7 mouse cellular contexts compared by ENCODE assay signal in the genomic region with DNA sequence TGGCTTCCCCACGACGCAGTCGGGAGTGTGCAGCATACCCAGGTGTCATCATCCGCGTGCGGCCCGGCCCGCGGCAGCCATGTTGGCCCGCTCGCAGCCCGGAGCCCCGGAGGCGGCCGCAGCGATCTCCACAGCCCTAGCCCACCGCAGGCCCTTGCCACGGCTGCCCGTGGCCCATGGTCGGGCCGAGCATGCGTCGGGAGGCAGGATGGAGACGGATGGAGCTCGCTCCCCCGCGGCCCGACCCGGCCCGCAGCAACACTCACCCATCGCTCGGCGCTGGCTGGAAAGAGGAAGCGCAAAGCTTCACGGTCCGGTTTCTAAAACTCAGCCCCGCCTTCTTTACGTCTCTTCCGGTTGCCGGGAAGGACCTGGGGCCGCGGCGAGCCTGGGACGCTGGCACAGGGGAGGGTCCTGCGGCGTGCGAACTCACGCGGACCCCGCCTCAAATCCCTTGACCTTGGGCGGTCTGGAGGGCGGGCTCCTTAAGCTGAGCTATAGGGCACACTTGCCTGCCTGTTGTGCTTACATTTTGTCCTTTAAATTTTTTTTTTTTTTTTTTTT. TPM values are rescaled to one million over a fixed set of nuclear protein-coding genes. Genes with fewer than 3 reads are reported as not detected.
A peak's percentile ranks its signal among the peaks of the same experiment; 100 is the strongest.
DNase-seq lines count a peak whose midpoint lies in the region; ATAC-seq and TF ChIP-seq lines count a peak whose summit lies in the region.

Rps8 (minus strand) TSS at position 452 of the 564 bp plus-strand sequence.

- peak; percentile 87 for ATAC-seq in intestine, postnatal 0 days
- peak; percentile 89 for ATAC-seq in limb, embryonic 11.5 days (ENCODE audit: insufficient number of reproducible peaks, low FRiP score, low TSS enrichment, low read depth)
- ATAC-seq in midbrain, embryonic 14.5 days (ENCODE audit: low FRiP score, low TSS enrichment): peak; percentile 91

- H3K4me3 ChIP-seq in intestine, postnatal 0 days (ENCODE audit: low read depth, low read length): peak within 1 kb of the TSS; percentile 91
- peak within 1 kb of the TSS; percentile 98 for H3K4me3 ChIP-seq in limb, embryonic 11.5 days (ENCODE audit: low read depth, low read length)
- H3K4me3 ChIP-seq in midbrain, embryonic 14.5 days (replicated peaks; ENCODE audit: low read depth, low read length): peak within 1 kb of the TSS; percentile 96

- peak; percentile 91 for DNase-seq in adrenal gland, postnatal 10 days
- DNase-seq in embryo, embryonic 9.5 days (ENCODE audit: extremely low spot score): peak; percentile 92
- no peak for DNase-seq in gonadal fat pad, adult 2 months (ENCODE audit: low read depth)
- peak; percentile 93 for DNase-seq in limb, embryonic 11.5 days (ENCODE audit: low spot score)
- DNase-seq in midbrain, embryonic 14.5 days: peak; percentile 95
- peak; percentile 77 to 81 for DNase-seq in spleen, adult 18-20 months

- peak within 1 kb of the TSS; percentile 86 for H3K27ac ChIP-seq in intestine, postnatal 0 days (ENCODE audit: low read depth, low read length)
- peak within 1 kb of the TSS; percentile 93 for H3K27ac ChIP-seq in limb, embryonic 11.5 days (replicated peaks; ENCODE audit: low read depth, low read length)
- peak within 1 kb of the TSS; percentile 93 for H3K27ac ChIP-seq in midbrain, embryonic 14.5 days (replicated peaks; ENCODE audit: low read depth, low read length)

- H3K4me1 ChIP-seq in intestine, postnatal 0 days (replicated peaks; ENCODE audit: control insufficient read depth, insufficient read depth, low read length): 0 out of 2 replicates have a peak, but pooled peaks cover 4% of the 10 kb centered on the region
- 0 out of 2 replicates have a peak, but pooled peaks cover 3% of the 10 kb centered on the region for H3K4me1 ChIP-seq in limb, embryonic 11.5 days (ENCODE audit: control insufficient read depth, insufficient read depth, low read length)
- 0 out of 2 replicates have a peak, but pooled peaks cover 4% of the 10 kb centered on the region for H3K4me1 ChIP-seq in midbrain, embryonic 14.5 days (ENCODE audit: control insufficient read depth, insufficient read depth, low read length)

- peak within 1 kb of the TSS; percentile 92 for H3K9ac ChIP-seq in intestine, postnatal 0 days (ENCODE audit: low read depth, low read length)
- peak within 1 kb of the TSS; percentile 99 for H3K9ac ChIP-seq in limb, embryonic 11.5 days (ENCODE audit: low read length)
- peak within 1 kb of the TSS; percentile 95 for H3K9ac ChIP-seq in midbrain, embryonic 14.5 days (replicated peaks; ENCODE audit: low read length)

- H3K4me2 ChIP-seq in intestine, postnatal 0 days (replicated peaks; ENCODE audit: low read depth): peak within 1 kb of the TSS; percentile 87
- peak within 1 kb of the TSS; percentile 94 for H3K4me2 ChIP-seq in limb, embryonic 11.5 days (ENCODE audit: low read depth, severe bottlenecking)
- H3K4me2 ChIP-seq in midbrain, embryonic 14.5 days (ENCODE audit: low read length): peak within 1 kb of the TSS; percentile 96

- TF ChIP-seq CTCF in intestine, postnatal 0 days (IDR thresholded peaks at IDR 0.05; ENCODE audit: low read depth): no peak

- WGBS in intestine, postnatal 0 days: under 1% methylated on average over 52 of the region's 52 CpGs
- WGBS in limb, embryonic 11.5 days: under 1% methylated on average over 52 of the region's 52 CpGs
- WGBS in midbrain, embryonic 14.5 days: under 1% methylated on average over 52 of the region's 52 CpGs

- H3K9me3 ChIP-seq in intestine, postnatal 0 days (ENCODE audit: control insufficient read depth): no peaks in the 10 kb centered on the region
- no peaks in the 10 kb centered on the region for H3K9me3 ChIP-seq in limb, embryonic 11.5 days (ENCODE audit: control insufficient read depth, low read length)
- no peaks in the 10 kb centered on the region for H3K9me3 ChIP-seq in midbrain, embryonic 14.5 days (ENCODE audit: control insufficient read depth, low read length)

- H3K27me3 ChIP-seq in intestine, postnatal 0 days (replicated peaks; ENCODE audit: control insufficient read depth, insufficient read depth, low read length): no peaks in the 10 kb centered on the region
- no peaks in the 10 kb centered on the region for H3K27me3 ChIP-seq in limb, embryonic 11.5 days (ENCODE audit: control insufficient read depth, insufficient read depth, low read length)
- no peaks in the 10 kb centered on the region for H3K27me3 ChIP-seq in midbrain, embryonic 14.5 days (ENCODE audit: control insufficient read depth, insufficient read depth, low read length)

- peaks cover 30% of the 10 kb centered on the region for H3K36me3 ChIP-seq in intestine, postnatal 0 days (ENCODE audit: control insufficient read depth, insufficient read depth)
- peaks cover 39% of the 10 kb centered on the region for H3K36me3 ChIP-seq in limb, embryonic 11.5 days (ENCODE audit: control insufficient read depth, insufficient read depth, low read length)
- H3K36me3 ChIP-seq in midbrain, embryonic 14.5 days (ENCODE audit: control insufficient read depth, insufficient read depth, low read length): peaks cover 42% of the 10 kb centered on the region

RNA-seq across cellular contexts. Expression of gene Rps8, which starts in this region (rescaled TPM):
- 1,000 to 10,000 TPM; 1,173 to 1,206 TPM for total RNA-seq in adrenal gland, postnatal 10 days (2021)
- 468 and 506 TPM in 2 replicates for polyA plus RNA-seq in gonadal fat pad, adult 2 months (2012; rRNA removed)
- polyA plus RNA-seq in intestine, postnatal 0 days (2015; fragmentation: Nextera tagmentation; extraction: Ambion mirVana): 563 and 564 TPM in 2 replicates
- 1,072 and 1,111 TPM in 2 replicates for polyA plus RNA-seq in limb, embryonic 11.5 days (2014; fragmentation: Nextera tagmentation; extraction: Ambion mirVana)
- 599 and 678 TPM in 2 replicates for polyA plus RNA-seq in midbrain, embryonic 14.5 days (2014; fragmentation: Nextera tagmentation; extraction: Ambion mirVana)
